Mouse (Mus musculus) fibroblast of lung, adult 2 months (primary cell): ENCODE measurements at regions not wholly inside any gene's neighbourhood (a gene's known extent, or its start where the extent isn't known, plus 50 kb on each side); places are given as distances from the start of the nearest gene placed in this dataset.

Experiments
- DNase-seq: peaks from one replicate; pipeline ENCODE4 v3.0.0-alpha.2; 2011; ENCODE audit warnings: low read depth

- DNase-seq, result peak; percentile 75
Measured at GRCm38 (mm10) chr13:15802043-15802795, 209.4 kb upstream of the Inhba start.

DNA sequence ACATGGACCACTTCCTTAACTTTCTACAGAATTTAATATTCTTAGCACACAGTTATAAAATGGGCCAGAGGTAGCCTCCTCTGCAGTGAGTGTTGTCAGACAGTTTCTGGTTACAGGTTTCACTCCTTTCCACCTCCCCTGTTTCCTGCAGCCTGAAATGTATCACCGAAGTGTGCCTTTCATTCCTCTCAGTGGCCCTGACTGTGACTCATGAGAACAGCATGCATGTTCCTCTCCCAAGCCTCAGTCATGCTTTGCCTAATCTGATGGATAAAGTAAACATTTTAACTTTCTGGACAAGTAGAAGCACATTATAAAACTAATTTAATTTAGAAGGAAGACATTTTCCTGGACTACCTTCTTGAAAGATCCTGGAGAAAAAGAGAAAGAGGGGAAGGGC is 207.7 kb upstream of the Inhba start:
- peak; percentile 78 for DNase-seq

GRCm38 (mm10) chr13:15806925-15807324 is 204.7 kb upstream of the Inhba start:
- DNase-seq, result peak; percentile 90

DNA sequence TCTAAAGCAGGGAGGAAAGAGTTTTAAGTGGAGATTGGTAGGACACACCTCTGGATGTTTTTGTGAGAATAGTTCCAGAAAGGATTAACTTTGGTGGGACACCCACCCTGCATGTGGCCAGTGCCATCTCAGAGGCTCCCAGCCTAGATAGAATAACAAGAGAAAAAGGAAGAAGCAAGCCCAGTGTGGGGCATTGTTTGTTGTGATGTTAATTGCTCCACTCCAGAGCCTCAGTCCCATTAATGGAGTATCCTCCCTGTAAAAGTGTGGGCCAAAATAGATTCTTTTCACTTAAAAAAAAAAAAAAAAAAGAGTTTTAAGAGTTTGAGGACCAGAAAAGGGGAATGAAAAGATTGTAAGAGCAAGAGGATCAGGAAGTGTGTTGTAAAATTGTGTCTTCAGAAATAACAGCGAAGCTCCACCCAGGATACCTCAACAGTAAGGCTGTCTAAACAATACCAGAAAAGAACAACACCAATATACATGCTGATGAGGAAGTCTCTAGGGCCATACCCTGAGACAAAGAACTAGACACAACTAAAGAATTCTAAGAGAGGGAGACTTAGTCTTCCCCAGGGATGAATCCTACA is 189.3 kb upstream of the Inhba start:
- DNase-seq, result no peak

DNA sequence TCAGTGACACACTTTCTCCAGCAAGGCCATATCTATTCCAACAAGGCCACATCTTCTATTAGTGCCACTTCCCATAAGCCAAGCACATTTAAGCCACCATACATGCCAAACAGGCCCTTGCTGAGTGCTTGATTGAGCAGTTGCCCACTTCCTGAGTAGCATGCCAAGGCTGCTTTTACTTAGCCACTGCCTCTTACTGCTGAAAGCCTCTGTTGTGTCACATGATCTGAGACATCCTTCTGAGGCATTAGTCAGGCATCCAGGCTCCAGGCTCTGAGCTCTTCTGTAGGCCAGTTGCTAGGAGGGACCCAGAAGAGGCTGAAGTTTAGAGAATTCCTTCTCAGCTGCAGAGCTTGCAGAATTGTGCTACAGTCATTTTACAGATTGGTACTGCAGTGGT is 165.8 kb upstream of the Inhba start:
- peak; percentile 88 for DNase-seq

GRCm38 (mm10) chr13:15848017-15848416 is 163.6 kb upstream of the Inhba start:
- DNase-seq, result no peak

DNA sequence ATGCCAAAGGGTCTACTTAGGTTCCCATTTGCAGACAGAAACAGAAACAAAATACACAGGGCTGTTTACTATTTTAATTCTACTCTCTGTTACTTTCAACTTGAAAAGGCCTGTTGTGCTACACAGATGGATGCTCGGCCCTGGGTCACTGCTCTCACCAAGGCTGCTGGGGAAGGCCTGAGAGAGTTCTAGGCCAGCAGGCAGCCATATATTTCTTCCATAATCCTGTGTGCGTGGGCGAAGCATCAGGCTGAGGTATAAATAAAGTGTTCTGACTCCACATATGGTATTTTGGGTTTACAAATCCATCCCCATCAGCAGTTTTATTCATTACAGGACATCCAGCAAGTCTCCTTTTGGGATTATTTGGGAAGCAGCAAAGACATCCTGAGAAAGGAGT is 162.5 kb upstream of the Inhba start:
- no peak for DNase-seq

- no peak for DNase-seq
Measured at GRCm38 (mm10) chr13:15850358-15850757, 161.3 kb upstream of the Inhba start.

GRCm38 (mm10) chr13:15853022-15853566 is 158.6 kb upstream of the Inhba start:
- DNase-seq, result no peak

DNA sequence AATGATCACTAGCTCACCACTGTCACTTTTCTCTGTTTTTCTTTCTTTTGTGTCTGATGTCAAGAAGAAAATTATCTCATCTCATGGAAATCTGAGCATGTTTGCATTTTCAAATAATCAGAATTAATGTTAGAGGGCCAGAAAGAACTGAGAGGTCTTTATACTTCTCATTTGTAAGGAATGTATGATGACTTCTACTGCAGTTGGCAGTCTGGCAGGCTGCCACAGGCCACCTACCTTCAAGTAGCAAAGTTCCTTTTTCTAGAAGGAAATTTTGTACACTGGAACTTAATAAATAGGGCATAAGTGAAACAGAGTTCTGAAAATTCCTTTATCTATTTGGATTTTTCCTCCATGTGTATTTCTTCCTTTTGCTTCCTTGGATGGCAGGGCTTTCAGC is 148.7 kb upstream of the Inhba start:
- no peak for DNase-seq

- peak; percentile 87 for DNase-seq
Measured at GRCm38 (mm10) chr13:15863344-15863743, 148.3 kb upstream of the Inhba start.

DNA sequence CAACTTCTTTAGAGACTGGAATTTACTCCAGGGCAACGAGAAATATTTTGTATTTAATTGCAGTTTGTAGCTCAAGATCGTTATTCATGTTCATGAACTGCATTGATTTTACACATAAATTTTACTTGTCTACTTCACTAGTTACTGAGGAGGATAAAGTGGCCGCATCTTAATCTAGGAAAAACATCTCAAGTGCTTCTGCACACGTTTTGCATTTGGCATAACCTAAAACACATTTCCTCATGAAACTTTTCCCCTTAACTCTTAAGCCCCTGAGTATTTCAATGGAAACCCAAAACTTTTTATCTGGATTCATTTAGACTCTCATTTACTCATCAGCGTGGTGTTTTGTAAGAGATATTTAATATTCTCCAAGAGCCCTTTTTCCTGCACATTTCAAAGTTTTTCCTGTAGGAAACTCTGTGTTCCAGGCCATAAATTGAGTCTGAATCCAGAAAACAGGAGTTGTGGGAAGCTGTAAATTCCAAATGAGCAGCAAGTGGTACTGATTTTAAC is 144.5 kb upstream of the Inhba start:
- DNase-seq, result no peak

GRCm38 (mm10) chr13:15877606-15878005 is 134.0 kb upstream of the Inhba start:
- no peak for DNase-seq

DNA sequence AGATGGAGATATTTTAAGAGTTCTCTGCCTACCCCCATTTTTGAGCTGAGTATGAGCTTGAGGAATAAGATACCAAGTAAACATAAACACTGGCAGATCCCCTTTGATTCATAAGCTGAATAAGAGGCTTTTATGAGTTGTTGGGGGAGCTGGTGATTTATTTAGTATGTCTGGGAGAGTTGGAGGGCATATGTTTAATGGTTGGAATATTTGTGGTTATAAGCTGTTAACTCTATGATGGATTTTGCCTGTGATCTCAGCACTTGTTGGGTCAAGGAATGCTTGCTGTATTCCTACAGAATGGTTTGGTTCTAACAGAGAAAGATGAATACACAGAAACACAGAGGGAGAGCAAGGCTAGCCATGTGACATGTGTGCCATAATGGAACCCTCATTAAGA is 132.1 kb upstream of the Inhba start:
- no peak for DNase-seq

DNA sequence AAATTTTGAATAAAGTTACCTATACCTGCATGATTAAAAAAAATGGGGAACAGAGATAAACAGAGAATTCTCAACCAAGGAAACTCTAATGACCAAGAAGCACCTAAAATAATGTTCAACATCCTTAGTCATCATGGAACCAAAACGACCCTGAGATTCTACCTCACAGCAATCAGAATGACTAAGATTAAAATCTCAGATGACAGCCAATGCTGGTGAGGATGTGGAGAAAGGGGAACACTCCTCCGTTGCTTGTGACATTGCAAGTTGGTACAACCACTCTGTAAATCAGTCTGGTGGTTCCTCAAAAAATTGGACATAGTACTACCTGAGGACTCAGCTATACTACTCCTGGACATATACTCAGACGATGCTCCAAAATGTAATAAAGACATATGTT is 120.9 kb upstream of the Inhba start:
- DNase-seq, result no peak

DNA sequence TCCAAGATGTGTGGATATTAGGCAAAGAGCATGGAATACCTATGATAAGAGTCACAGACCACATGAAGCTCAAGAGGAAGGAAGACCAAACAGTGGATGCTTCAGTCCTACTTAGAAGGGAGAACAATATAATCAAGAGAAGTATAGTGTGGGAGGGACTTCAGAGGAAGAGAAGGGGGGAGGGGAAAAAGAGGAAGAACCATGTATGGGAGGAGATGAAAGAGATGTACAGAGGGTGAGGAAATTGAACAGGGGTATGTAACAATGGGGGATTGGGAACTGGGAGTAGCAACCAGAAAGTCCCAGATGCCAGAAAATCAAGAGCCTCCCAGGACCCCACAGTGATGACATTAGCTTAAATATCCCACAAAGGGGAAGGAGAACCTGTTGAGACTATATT is 120.2 kb upstream of the Inhba start:
- no peak for DNase-seq

DNA sequence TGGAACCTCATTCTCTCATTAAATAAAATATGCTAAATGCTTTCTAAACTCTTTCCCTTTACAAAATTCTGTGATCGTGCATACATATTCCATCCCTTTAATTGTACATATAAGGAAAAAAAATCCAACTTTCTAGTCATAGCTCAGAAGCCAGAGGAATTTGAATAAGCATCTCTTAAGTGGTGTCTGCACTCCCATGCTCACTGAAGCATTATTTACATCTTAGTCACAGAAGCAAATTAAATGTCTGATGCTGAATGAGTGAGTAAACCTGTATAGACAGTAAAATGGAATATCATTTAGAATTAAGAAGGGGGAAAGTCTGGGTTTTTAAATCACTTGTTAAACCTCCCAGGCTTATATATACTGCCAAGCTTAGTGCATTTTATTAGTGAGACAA is 113.5 kb upstream of the Inhba start:
- DNase-seq, result no peak

GRCm38 (mm10) chr13:15901710-15902675 is 109.7 kb upstream of the Inhba start:
- no peak for DNase-seq

- DNase-seq, result peak; percentile 34
Measured at GRCm38 (mm10) chr13:15907806-15908205, 103.8 kb upstream of the Inhba start.

- no peak for DNase-seq
Measured at GRCm38 (mm10) chr13:15910578-15910977, 101.1 kb upstream of the Inhba start.

DNA sequence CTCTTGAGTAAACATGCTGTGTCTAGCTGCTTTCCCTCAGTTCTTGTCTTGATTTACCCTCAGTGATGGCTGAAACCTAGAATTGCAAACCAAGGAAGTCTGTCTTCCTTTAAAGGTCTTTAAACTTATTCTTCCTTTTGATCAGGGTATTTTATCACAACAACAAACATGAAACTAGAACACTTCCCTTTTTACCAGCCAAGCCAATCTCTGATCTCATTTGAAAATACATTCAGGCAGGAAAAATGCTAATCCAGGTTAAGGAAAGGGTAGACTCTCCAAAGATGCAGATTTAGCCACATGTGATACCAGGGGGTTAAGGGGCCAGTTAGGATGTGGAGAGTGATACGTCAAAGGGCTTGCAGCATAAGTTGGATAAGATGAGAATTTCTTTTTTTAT is 100.4 kb upstream of the Inhba start:
- no peak for DNase-seq

GRCm38 (mm10) chr13:15914270-15914669 is 97.4 kb upstream of the Inhba start:
- no peak for DNase-seq
